Mouse (Mus musculus) C2C12 (cell line): ENCODE results near the gene Gcnt1. TPM values are rescaled to one million over a fixed set of nuclear protein-coding genes. Genes with fewer than 3 reads are reported as not detected.

ENCODE experiments used
- H3K27me3 ChIP-seq: one replicate; pipeline ENCODE4 v1.6.1; 2011; ENCODE audit not compliant: control insufficient read depth, insufficient read depth, insufficient read length
- H3K36me3 ChIP-seq: one replicate; pipeline ENCODE4 v1.6.1; 2011; ENCODE audit not compliant: control insufficient read depth, insufficient read depth
- H3K4me3 ChIP-seq: one replicate; pipeline ENCODE4 v1.5.1; 2011; ENCODE audit warnings: mild to moderate bottlenecking, control low read depth; ENCODE audit not compliant: poor library complexity, insufficient read depth, severe bottlenecking
- H3K79me2 ChIP-seq: one replicate; pipeline ENCODE4 v1.6.1; 2011; ENCODE audit not compliant: control insufficient read depth, insufficient read depth
- H3K79me3 ChIP-seq: one replicate; pipeline ENCODE4 v1.6.1; 2011; ENCODE audit warnings: low read depth, control low read depth
- H3ac ChIP-seq: one replicate; pipeline ENCODE3; 2011; ENCODE audit warnings: low read depth; ENCODE audit not compliant: control insufficient read depth, insufficient read length
- CEBPB ChIP-seq: IDR thresholded peaks from one replicate; pipeline ENCODE4 v1.6.1; 2011; ENCODE audit warnings: low read depth, mild to moderate bottlenecking, control low read depth, moderate library complexity
- CTCF ChIP-seq: IDR thresholded peaks from one replicate; pipeline ENCODE4 v1.5.1; 2011; ENCODE audit not compliant: control insufficient read depth, insufficient read depth, insufficient read length
- FOSL1 ChIP-seq: IDR thresholded peaks from one replicate; pipeline ENCODE4 v1.8.0; 2011; ENCODE audit warnings: mild to moderate bottlenecking, low read length; ENCODE audit not compliant: poor library complexity, insufficient read depth, severe bottlenecking
- MAX ChIP-seq: IDR thresholded peaks from one replicate; pipeline ENCODE4 v1.6.1; 2011; ENCODE audit warnings: mild to moderate bottlenecking, control low read depth
- MYOD1 ChIP-seq: IDR thresholded peaks from one replicate; pipeline ENCODE4 v1.6.1; 2011; ENCODE audit warnings: low read depth; ENCODE audit not compliant: control insufficient read depth, insufficient read length
- MYOG ChIP-seq: IDR thresholded peaks from one replicate; pipeline ENCODE4 v1.6.1; 2011; ENCODE audit not compliant: control insufficient read depth, insufficient read length; ENCODE audit errors: extremely low read depth
- USF1 ChIP-seq: IDR thresholded peaks from one replicate; pipeline ENCODE4 v1.6.1; 2011; ENCODE audit warnings: low read depth, mild to moderate bottlenecking, control low read depth, moderate library complexity
- polyA plus RNA-seq: library from polyadenylated mRNA; unstranded; fragments of >200 nt; fragmentation: generic; extraction: Trizol; gene quantifications from one replicate; pipeline ENCODE4 v1.2.1, GENCODE M21; 2012; ENCODE audit warnings: missing spikeins

The Gcnt1 gene
- polyA plus RNA-seq, 1 experiment: 0.01 TPM

DNA sequence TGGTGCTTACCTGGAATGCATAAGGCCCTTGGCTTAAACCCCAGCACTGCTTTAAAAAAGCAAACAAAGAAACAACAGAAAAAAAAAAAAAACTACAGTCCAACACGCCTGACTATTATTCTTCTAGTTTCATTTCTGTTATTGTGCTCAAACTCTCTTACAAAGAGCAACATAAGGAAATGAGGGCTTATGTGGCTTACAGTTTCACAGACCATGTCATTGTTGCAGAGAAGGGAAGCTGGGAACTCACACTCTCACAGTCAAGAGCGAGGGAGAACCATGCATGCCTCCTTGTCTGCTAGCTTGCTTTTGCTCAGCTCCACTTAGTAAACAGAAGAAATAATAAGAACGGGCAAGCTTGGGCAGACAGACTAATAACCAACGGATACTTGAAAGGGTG lies 52.9 kb downstream of the Gcnt1 start:
- no peak overlapping the region for H3K4me3 ChIP-seq
- H3ac ChIP-seq: no peak overlapping the region
- no peaks in the 10 kb centered on the region for H3K27me3 ChIP-seq
- H3K79me2 ChIP-seq: no peaks in the 10 kb centered on the region
- TF ChIP-seq MAX (no peak), FOSL1 (no peak), MYOG (no peak), MYOD1 (no peak), CEBPB (no peak), CTCF (no peak), USF1 (no peak)
- H3K79me3 ChIP-seq: no peaks in the 10 kb centered on the region
- H3K36me3 ChIP-seq: no peaks in the 10 kb centered on the region

DNA sequence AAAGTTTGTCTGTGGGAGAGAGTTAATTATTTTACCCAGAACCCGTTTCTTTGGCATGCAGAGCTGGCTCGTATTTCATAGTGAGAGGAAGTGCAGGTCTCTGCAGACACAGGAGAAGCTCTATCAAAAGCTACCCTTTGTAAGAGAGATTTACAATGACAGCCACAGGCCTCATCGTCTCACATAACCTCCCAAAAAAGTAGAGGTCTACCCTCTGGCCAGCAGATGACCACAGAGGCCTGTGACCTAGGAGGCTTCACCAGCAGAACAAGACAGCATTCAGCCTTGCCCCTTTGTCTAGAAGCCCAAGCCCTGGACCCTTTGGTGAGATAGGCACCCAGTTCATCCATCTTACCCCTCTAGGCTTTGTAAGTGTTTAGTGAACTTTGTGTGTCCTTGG lies 53.9 kb downstream of the Gcnt1 start:
- Histone ChIP-seq H3ac (no peak overlapping the region), H3K36me3 (no peaks in the 10 kb centered on the region), H3K4me3 (no peak overlapping the region), H3K27me3 (no peaks in the 10 kb centered on the region), H3K79me2 (no peaks in the 10 kb centered on the region), H3K79me3 (no peaks in the 10 kb centered on the region)
- TF ChIP-seq FOSL1: no peak
- TF ChIP-seq USF1: no peak
- no peak for TF ChIP-seq CEBPB
- no peak for TF ChIP-seq MAX
- no peak for TF ChIP-seq MYOG
- TF ChIP-seq MYOD1: no peak
- no peak for TF ChIP-seq CTCF

DNA sequence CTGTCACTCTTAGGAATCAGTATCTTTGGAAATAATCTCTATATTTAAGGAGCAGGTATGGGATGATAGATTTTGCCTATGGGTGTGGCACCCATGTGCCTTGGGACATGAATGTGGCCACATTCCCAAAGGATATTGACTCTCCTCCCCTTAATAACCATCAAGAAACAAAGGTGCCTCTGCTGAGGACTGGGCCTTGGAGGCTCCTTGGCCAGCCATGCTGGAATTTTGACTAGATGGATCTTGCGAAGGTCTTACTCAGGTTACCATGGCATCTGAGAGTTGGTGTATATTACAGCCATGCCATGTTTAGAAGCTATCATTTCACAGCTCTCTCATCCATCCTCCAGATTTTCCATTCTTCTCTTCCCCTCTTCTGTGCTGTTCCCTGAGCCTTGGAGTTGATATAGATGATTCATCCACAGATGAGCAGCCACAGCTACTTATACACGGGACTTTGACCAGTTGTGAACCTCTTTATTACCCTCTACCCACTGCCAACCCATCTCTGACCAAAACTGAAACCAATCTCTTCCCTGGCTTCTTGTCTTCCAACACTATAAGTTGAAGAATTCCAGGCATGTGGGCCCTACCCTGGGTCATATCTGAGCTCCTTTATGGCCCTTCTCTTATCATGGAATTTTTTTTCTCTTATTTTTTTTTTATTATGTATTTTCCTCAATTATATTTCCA lies 56.2 kb downstream of the Gcnt1 start:
- Histone ChIP-seq H3K36me3 (no peaks in the 10 kb centered on the region), H3ac (no peak overlapping the region), H3K79me3 (no peaks in the 10 kb centered on the region), H3K79me2 (no peaks in the 10 kb centered on the region), H3K4me3 (no peak overlapping the region), H3K27me3 (no peaks in the 10 kb centered on the region)
- no peak for TF ChIP-seq CEBPB
- no peak for TF ChIP-seq MYOD1
- TF ChIP-seq USF1: no peak
- TF ChIP-seq CTCF: no peak
- TF ChIP-seq MAX: no peak
- no peak for TF ChIP-seq FOSL1
- no peak for TF ChIP-seq MYOG

DNA sequence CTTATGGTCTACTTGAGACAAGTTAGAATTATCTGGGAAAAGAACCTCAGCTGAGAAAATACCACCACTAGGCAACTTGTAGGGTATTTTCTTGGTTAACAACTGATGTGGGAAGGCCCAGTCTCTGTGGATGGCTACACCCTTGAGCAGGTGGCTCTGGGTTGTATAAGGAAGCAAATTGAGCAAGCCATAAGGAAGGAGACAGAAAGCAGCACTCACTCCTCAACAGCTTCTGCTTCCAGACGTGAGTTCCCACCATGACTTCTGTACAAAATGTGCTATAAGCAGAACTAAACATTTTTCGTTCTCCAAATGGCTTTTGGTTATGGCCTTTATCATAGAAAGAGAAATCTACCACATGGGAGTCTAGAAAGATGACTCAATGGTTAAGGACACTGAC lies 58.2 kb downstream of the Gcnt1 start:
- H3K36me3 ChIP-seq: no peaks in the 10 kb centered on the region
- H3K4me3 ChIP-seq: no peak overlapping the region
- TF ChIP-seq CTCF: no peak
- no peaks in the 10 kb centered on the region for H3K27me3 ChIP-seq
- no peak overlapping the region for H3ac ChIP-seq
- H3K79me2 ChIP-seq: no peaks in the 10 kb centered on the region
- no peaks in the 10 kb centered on the region for H3K79me3 ChIP-seq

DNA sequence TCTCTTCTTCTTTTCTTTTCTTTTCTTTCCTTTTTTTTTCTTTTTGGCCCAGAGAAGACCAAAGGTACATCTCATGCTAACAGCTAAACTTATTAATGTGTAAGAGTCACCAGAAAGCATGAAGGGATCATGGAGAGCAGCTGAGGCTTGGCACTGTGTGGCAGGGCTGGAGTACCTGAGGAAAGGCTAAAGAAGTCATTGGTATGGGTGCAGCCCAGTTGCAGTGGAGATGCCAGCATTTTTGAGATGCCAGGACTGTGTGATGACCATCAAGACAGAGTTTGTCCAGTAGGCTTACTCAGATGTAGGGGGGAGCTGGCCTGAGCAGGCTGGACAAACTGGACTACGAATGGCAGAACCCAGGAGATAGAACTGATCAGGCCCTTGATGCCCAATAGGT lies 58.9 kb downstream of the Gcnt1 start:
- H3K27me3 ChIP-seq: no peaks in the 10 kb centered on the region
- no peak overlapping the region for H3ac ChIP-seq
- H3K36me3 ChIP-seq: no peaks in the 10 kb centered on the region
- no peaks in the 10 kb centered on the region for H3K79me3 ChIP-seq
- H3K4me3 ChIP-seq: no peak overlapping the region
- TF ChIP-seq MYOG (no peak), CTCF (no peak), USF1 (no peak), CEBPB (no peak), MAX (no peak), FOSL1 (no peak), MYOD1 (no peak)
- no peaks in the 10 kb centered on the region for H3K79me2 ChIP-seq

GRCm38 (mm10) chr19:17312671-17313180 lies 59.9 kb downstream of the Gcnt1 start:
- H3K79me3 ChIP-seq: no peaks in the 10 kb centered on the region
- TF ChIP-seq MAX (no peak), MYOD1 (no peak), CEBPB (no peak), MYOG (no peak)
- H3ac ChIP-seq: no peak overlapping the region
- no peaks in the 10 kb centered on the region for H3K79me2 ChIP-seq
- H3K36me3 ChIP-seq: no peaks in the 10 kb centered on the region
- no peak overlapping the region for H3K4me3 ChIP-seq
- no peaks in the 10 kb centered on the region for H3K27me3 ChIP-seq
